Mouse (Mus musculus): Measurements from ENCODE around the gene Shmt1.

GRCm38 (mm10) chr11:60761681-60762080 is 49.8 kb downstream of the Shmt1 start:
- TF ChIP-seq CTCF (IDR thresholded peaks at IDR 0.05; ENCODE audit: low read depth, low read length), result no peak
- no peak for TF ChIP-seq POLR2A (IDR thresholded peaks at IDR 0.05; ENCODE audit: extremely low read depth, insufficient read depth, low read length)
